Mouse (Mus musculus) thymus, adult 2 months (tissue): ENCODE measurements around the gene Fam49a.

Source experiments
- CTCF ChIP-seq: fragments of 200-500 bp; IDR thresholded peaks from 2 replicates; pipeline ENCODE4 v1.5.1; 2012; ENCODE audit warnings: mild to moderate bottlenecking, control low read depth, low read length, moderate library complexity, borderline replicate concordance; ENCODE audit not compliant: control insufficient read depth, poor library complexity, insufficient read depth; ENCODE audit errors: extremely low read depth
- POLR2A ChIP-seq: fragments of 200-500 bp; IDR thresholded peaks from 2 replicates; pipeline ENCODE4 v1.6.1; 2012; ENCODE audit warnings: mild to moderate bottlenecking, low read length, control low read depth, moderate library complexity; ENCODE audit not compliant: control insufficient read depth, poor library complexity, insufficient read depth; ENCODE audit errors: extremely low read depth

GRCm38 (mm10) chr12:12298451-12298850 lies 36.5 kb downstream of the Fam49a start:
- TF ChIP-seq CTCF (no peak), POLR2A (no peak)
